Mouse (Mus musculus) urinary bladder, adult 2 months (tissue): ENCODE data around the gene Trip10. TPM values are rescaled to one million over a fixed set of nuclear protein-coding genes. Genes with fewer than 3 reads are reported as not detected.

ENCODE experiments used
- DNase-seq: peaks from one replicate; pipeline ENCODE4 v3.0.0; 2022; ENCODE audit warnings: low spot score
- polyA plus RNA-seq: library from polyadenylated mRNA; depleted of rRNA; stranded (reverse); fragments of >200 nt; gene quantifications from 2 replicates; pipeline ENCODE4 v1.2.3, GENCODE M21; 2012; rRNA removed

Gene Trip10
- polyA plus RNA-seq, 1 experiment, result 78.9 TPM

- no peak for DNase-seq
Observed at GRCm38 (mm10) chr17:57290671-57291055, 41.4 kb downstream of the Trip10 start.

GRCm38 (mm10) chr17:57292302-57292701 is 43.0 kb downstream of the Trip10 start:
- DNase-seq, result no peak

GRCm38 (mm10) chr17:57292968-57293367 is 43.7 kb downstream of the Trip10 start:
- no peak for DNase-seq

GRCm38 (mm10) chr17:57295935-57296334 is 46.7 kb downstream of the Trip10 start:
- no peak for DNase-seq

GRCm38 (mm10) chr17:57297040-57297439 is 47.8 kb downstream of the Trip10 start:
- DNase-seq, result no peak

GRCm38 (mm10) chr17:57305593-57305992 is 56.3 kb downstream of the Trip10 start:
- DNase-seq, result no peak

GRCm38 (mm10) chr17:57307074-57307473 is 57.8 kb downstream of the Trip10 start:
- no peak for DNase-seq

- no peak for DNase-seq
Observed at GRCm38 (mm10) chr17:57311801-57312200, 62.5 kb downstream of the Trip10 start.

Other genes with a start within 250 kb of the Trip10 start
- gene Pspn, start 249.4 kb upstream of the Trip10 start, polyA plus RNA-seq, result not detected in 2 replicates
- 41.2 and 47.4 TPM in 2 replicates for gene Gtf2f1, start 238.2 kb upstream of the Trip10 start, polyA plus RNA-seq
- gene Gm17949, start 238.0 kb upstream of the Trip10 start, polyA plus RNA-seq, result 0.18 and 0.19 TPM in 2 replicates
- gene Khsrp, start 217.9 kb upstream of the Trip10 start, polyA plus RNA-seq, result 54.9 and 60.3 TPM in 2 replicates
- gene Slc25a41, start 207.8 kb upstream of the Trip10 start, polyA plus RNA-seq, result not detected in 2 replicates
- gene Crb3, start 190.3 kb upstream of the Trip10 start, polyA plus RNA-seq, result 22.8 and 32.2 TPM in 2 replicates
- gene Slc25a23, start 189.6 kb upstream of the Trip10 start, polyA plus RNA-seq, result 34.2 and 71.3 TPM in 2 replicates
- gene Dennd1c, start 170.9 kb upstream of the Trip10 start, polyA plus RNA-seq, result 5.1 and 6.1 TPM in 2 replicates
- gene Tubb4a, start 161.7 kb upstream of the Trip10 start, polyA plus RNA-seq, result 3.8 and 5.9 TPM in 2 replicates
- gene Tnfsf9, start 144.1 kb upstream of the Trip10 start, polyA plus RNA-seq, result 5.7 and 8.8 TPM in 2 replicates
- 0.18 and 0.25 TPM in 2 replicates for gene Cd70, start 99.7 kb upstream of the Trip10 start, polyA plus RNA-seq
- 0.55 and 0.68 TPM in 2 replicates for gene Tnfsf14, start 55.3 kb upstream of the Trip10 start, polyA plus RNA-seq
- gene C3, start 21.3 kb upstream of the Trip10 start, polyA plus RNA-seq, result 163 and 168 TPM in 2 replicates
- gene Gpr108, start 1.0 kb upstream of the Trip10 start, polyA plus RNA-seq, result 46.5 and 46.9 TPM in 2 replicates
- gene Vav1, start 29.6 kb downstream of the Trip10 start, polyA plus RNA-seq, result 3.5 and 3.9 TPM in 2 replicates
- gene Adgre1, start 109.2 kb downstream of the Trip10 start, polyA plus RNA-seq, result 15.9 and 18.6 TPM in 2 replicates